Mouse (Mus musculus) adrenal gland (tissue): Measurements from ENCODE around the gene Jup.
"Not testable (repeated sequence)": the region's sequence is repeated elsewhere in the genome, so short reads cannot be mapped to it uniquely, and the experiment has no call there.

ENCODE experiments used
- intact Hi-C: fragments of 180-260 bp; cut with DNase I; formaldehyde crosslinking; loops from one replicate; pipeline ENCODE4 v1.15.1; 2025

The Jup gene

GRCm38 (mm10) chr11:100361059-100361458 is 36.5 kb downstream of the Jup start:
- intact Hi-C loops = not testable (repeated sequence)

GRCm38 (mm10) chr11:100360175-100360574 is 37.4 kb downstream of the Jup start:
- intact Hi-C loops = no loop called here

- intact Hi-C loops = loop anchor here (5.0 kb wide), 1 partner anchor 120 kb away; no protein-coding TSS in a partner anchor
Measured at GRCm38 (mm10) chr11:100357408-100357807, 40.2 kb downstream of the Jup start.

- intact Hi-C loops = loop anchor here (5.0 kb wide), 1 partner anchor 120 kb away; no protein-coding TSS in a partner anchor
Measured at GRCm38 (mm10) chr11:100356819-100357211, 40.7 kb downstream of the Jup start.

- intact Hi-C loops = loop anchor here (5.0 kb wide), 1 partner anchor 121 kb away; no protein-coding TSS in a partner anchor
Measured at GRCm38 (mm10) chr11:100355972-100356818, 41.4 kb downstream of the Jup start, which contains the start of gene Hap1. TSS of gene Hap1 (minus strand) at chr11:100356128.

GRCm38 (mm10) chr11:100355151-100355951 is 42.2 kb downstream of the Jup start:
- intact Hi-C loops = loop anchor here (5.0 kb wide), 1 partner anchor 122 kb away; no protein-coding TSS in a partner anchor

GRCm38 (mm10) chr11:100352076-100352857 is 45.3 kb downstream of the Jup start:
- intact Hi-C loops = no loop called here

- intact Hi-C loops = no loop called here
Measured at GRCm38 (mm10) chr11:100344269-100344668, 53.3 kb downstream of the Jup start.

- intact Hi-C loops = no loop called here
Measured at GRCm38 (mm10) chr11:100335731-100336130, 61.8 kb downstream of the Jup start.

GRCm38 (mm10) chr11:100333944-100334457 is 63.6 kb downstream of the Jup start, which contains the start of gene Gast:
TSS of gene Gast (plus strand) at chr11:100334407.
- intact Hi-C loops = no loop called here

GRCm38 (mm10) chr11:100332766-100333515 is 64.6 kb downstream of the Jup start:
- intact Hi-C loops = no loop called here

- intact Hi-C loops = not testable (repeated sequence)
Measured at GRCm38 (mm10) chr11:100330816-100331375, 66.7 kb downstream of the Jup start.

GRCm38 (mm10) chr11:100330235-100330634 is 67.3 kb downstream of the Jup start:
- intact Hi-C loops = no loop called here

GRCm38 (mm10) chr11:100327761-100328160 is 69.8 kb downstream of the Jup start:
- intact Hi-C loops = no loop called here

GRCm38 (mm10) chr11:100327316-100327715 is 70.2 kb downstream of the Jup start:
- intact Hi-C loops = no loop called here

GRCm38 (mm10) chr11:100325062-100325629 is 72.4 kb downstream of the Jup start:
- intact Hi-C loops = no loop called here

GRCm38 (mm10) chr11:100323578-100323977 is 74.0 kb downstream of the Jup start:
- intact Hi-C loops = no loop called here

- intact Hi-C loops = no loop called here
Measured at GRCm38 (mm10) chr11:100322591-100323258, 74.8 kb downstream of the Jup start.
